Mouse (Mus musculus) CH12.LX (cell line): ENCODE measurements around the gene Adamtsl1.

Source experiments
- CTCF ChIP-seq, 2 experiments: IDR thresholded peaks in 1 of 2; conservative IDR thresholded peaks in 1 of 2; 2 replicates each; pipeline ENCODE4 v1.5.1; 2011 to 2012; ENCODE audit warnings: low read depth in 2 of 2, low read length in 2 of 2, improper control_type of control experiment in 1 of 2, inconsistent platforms in 1 of 2, mild to moderate bottlenecking in 1 of 2, moderate library complexity in 1 of 2
- MAX ChIP-seq: IDR thresholded peaks from 2 replicates; pipeline ENCODE4 v1.6.1; 2011; ENCODE audit warnings: low read length, improper control_type of control experiment
- MAZ ChIP-seq: IDR thresholded peaks from 2 replicates; pipeline ENCODE4 v1.6.1; 2012; ENCODE audit warnings: low read depth, mild to moderate bottlenecking, inconsistent platforms, low read length, improper control_type of control experiment, moderate library complexity
- SMC3 ChIP-seq: IDR thresholded peaks from 2 replicates; pipeline ENCODE4 v1.6.1; 2011; ENCODE audit warnings: low read depth, low read length, improper control_type of control experiment

DNA sequence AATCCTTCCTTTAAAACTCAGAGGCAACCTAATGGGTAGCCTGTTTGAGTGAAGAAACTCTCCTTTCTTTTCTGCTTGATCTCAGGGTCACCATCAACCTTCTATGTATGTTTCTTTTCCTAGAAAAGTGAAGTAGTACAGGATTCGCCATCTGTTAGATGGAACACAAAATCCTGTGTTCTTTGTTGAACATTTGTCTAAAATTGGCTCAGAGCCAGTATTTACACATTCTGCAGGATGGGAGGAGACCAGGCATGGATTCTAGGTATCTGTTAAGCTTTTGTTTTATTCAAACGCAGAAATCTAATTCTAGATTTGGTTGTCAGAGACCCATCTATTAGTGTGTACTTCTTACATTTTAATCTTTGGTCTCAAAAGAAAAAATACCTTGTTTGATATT lies 811.4 kb downstream of the Adamtsl1 start:
- TF ChIP-seq CTCF (conservative IDR thresholded peaks at IDR 0.05 in 1 of 2, IDR thresholded peaks at IDR 0.05 in 1 of 2; ENCODE audit: low read depth in 2 of 2, low read length in 2 of 2), result no peak
- no peak for TF ChIP-seq MAZ
- TF ChIP-seq MAX, result no peak
- no peak for TF ChIP-seq SMC3
